Mouse (Mus musculus) megakaryocyte, adult 5-6 weeks (primary cell): ENCODE measurements around the gene Cox14. TPM values are rescaled to one million over a fixed set of nuclear protein-coding genes. Genes with fewer than 3 reads are reported as not detected.
A peak's percentile ranks its signal among the peaks of the same experiment; 100 is the strongest.
"Not testable (repeated sequence)": the region's sequence is repeated elsewhere in the genome, so short reads cannot be mapped to it uniquely, and the experiment has no call there.

Experiments
- ATAC-seq: 2 replicates; pipeline ENCODE4 v1.8.0; 2016; ENCODE audit warnings: mild to moderate bottlenecking, inconsistent platforms; ENCODE audit not compliant: poor library complexity, severe bottlenecking
- total RNA-seq, 2 experiments: library from RNA; stranded (forward) in 1 of 2; stranded (reverse) in 1 of 2; fragments of 153-499, 151-499 nt in 1 of 2; fragments of 221-1000, 200-1000 nt in 1 of 2; gene quantifications; 2 replicates each; pipeline versions ENCODE4 v1.2.3 to v1.2.4; 2015 to 2017

Cox14 gene
- total RNA-seq, 2 experiments from 2014 or later = 25.6 to 67.3 TPM

DNA sequence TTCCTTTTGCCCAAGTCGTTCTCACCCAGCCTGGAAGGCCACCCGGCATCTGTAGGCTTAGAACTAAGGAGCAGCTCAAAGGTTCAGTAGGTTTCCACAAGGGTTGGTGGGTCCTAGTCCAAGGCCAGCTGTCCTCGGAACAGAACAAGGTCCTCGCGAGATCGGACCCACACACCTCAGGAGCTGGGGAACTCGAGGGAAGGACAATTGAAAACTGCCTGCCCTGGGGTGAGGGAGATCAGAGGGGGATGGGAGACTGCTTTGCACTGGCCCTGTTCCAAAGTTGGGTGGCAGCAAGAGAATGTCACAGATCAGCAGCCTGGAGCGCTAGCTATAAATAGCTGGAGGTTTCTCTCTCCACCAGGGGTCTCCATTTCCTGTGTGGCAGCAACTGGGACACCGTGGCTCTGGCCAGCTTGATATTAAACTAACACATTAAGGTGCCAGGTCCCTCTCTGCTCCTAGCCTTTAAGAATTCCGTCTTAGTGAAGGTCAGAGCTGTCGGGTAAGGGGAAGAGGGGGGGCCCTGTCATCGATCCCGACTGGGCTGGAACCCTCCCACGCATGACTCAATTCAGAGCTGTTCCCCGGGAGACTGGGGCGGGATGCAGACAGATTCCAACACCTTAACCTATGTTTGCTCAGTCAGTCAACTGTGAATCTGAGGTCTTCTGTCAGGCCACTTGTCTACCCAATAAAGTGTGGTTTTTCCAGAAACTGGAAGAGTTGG is 961 bp upstream of the Cox14 start:
- no peak for ATAC-seq

GRCm38 (mm10) chr15:99726549-99726948 is 1.1 kb downstream of the Cox14 start:
- no peak for ATAC-seq

- ATAC-seq = not testable (repeated sequence)
Observed at GRCm38 (mm10) chr15:99727039-99727438, 1.6 kb downstream of the Cox14 start.

GRCm38 (mm10) chr15:99727525-99727924 is 2.1 kb downstream of the Cox14 start:
- no peak for ATAC-seq

GRCm38 (mm10) chr15:99728211-99728610 is 2.8 kb downstream of the Cox14 start:
- ATAC-seq = no peak

DNA sequence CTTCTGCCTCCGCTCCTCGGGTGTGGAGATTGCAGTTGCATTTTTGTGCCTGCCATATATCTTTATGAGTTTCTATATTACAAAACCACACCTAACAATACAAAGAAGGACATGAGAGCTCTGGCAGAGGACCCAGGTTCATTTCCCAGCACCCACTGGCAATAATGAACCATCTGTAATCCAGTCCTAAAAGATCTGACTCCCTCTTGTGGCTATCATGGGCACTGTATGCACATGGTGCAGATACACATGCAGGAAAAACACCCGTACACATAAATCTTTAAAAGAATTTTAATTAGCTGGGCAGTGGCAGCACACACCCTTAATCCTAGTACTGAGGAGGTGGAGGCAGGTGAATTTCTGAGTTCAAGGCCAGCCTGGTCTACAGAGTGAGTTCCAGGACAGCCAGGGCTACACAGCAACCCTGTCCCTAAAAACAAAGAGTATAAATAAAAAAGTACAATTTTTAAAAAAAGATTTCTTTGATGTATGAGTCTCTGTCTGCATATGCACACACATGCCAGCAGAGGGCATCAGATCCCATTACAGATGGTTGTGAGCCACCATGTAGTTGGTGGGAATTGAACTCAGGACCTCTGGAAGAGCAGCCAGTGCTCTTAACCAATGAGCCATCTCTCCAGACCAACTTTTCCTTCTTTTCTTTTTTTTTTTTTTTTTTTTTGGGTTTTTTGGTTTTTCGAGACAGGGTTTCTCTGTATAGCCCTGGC is 3.8 kb downstream of the Cox14 start:
- ATAC-seq = no peak

GRCm38 (mm10) chr15:99731167-99731566 is 5.7 kb downstream of the Cox14 start:
- no peak for ATAC-seq

DNA sequence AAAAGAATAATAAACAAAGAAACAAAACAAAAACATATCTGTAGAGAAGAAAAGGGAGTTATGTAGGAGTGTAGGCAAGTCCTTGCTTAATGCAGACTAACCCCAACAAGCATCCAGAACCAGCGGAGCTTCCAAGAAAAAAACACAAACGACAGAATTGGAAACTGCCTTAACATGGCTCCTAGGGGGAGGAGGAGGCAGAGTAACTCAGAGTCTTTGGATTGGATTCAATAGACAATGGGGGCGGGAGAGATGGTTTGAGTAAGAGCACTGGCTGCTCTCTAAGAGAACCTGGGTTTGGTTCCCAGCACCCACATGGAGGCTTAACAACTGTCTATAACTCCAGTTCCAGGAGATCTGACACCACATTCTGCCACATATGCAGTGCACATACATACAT is 6.3 kb downstream of the Cox14 start:
- no peak for ATAC-seq

DNA sequence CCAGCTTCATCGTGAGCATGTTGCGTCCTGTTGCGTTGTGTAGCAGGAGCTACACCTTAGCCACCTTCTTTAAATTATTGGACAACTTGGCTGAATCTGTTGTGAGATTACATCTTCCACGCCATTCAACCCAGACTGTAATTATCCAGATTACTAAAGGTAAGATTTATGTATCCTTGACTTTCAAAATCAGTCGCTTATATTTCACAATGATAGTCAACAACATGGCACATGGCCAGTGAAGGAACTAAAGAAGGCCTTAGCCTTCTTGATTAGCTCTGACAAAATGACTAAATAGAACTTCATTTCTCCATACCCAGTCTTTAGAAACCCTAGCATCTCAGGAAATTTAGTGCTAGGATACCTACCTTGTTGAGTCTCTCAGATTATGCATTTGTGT is 7.8 kb downstream of the Cox14 start:
- no peak for ATAC-seq

DNA sequence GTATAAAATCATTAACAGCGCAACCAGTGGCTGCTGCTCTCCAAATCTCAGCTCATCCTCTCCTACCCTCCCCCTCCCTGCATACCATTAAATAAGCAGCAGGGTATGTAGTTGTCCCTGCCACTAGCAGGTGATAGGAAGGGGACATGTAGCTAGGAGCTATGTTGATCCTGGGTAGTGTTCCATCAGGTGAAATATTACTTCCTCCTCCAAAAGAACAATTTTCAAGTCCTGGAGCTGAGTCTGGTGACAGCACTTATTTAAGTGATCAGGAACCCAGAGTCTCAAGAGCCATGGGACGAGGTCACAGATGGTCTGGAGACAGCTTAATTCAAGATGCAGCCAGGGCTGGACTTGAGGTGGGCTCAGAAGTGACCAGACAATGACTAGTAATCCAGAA is 10.2 kb downstream of the Cox14 start:
- no peak for ATAC-seq

GRCm38 (mm10) chr15:99736675-99737074 is 11.3 kb downstream of the Cox14 start:
- ATAC-seq = no peak

DNA sequence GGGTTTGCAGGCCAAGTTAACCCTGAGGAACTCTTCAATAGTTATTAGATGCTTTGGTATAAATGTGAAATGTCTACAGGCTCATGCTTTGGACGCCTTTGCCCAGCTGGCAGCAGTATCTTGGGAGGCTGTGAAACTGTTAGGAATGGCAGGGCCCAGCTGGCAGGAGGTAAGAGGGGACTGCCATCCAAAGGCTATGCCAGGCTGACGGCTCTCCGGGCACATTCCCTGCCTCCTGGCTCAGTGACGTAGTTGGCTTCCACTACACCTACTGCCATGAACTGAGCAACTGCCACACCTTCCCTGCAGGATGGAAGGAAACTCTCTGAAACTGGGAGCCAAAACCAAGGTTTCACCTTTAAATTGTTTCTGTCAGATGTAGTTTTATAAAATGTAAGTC is 14.8 kb downstream of the Cox14 start:
- ATAC-seq = no peak

- no peak for ATAC-seq
Observed at GRCm38 (mm10) chr15:99754204-99754603, 28.8 kb downstream of the Cox14 start.

DNA sequence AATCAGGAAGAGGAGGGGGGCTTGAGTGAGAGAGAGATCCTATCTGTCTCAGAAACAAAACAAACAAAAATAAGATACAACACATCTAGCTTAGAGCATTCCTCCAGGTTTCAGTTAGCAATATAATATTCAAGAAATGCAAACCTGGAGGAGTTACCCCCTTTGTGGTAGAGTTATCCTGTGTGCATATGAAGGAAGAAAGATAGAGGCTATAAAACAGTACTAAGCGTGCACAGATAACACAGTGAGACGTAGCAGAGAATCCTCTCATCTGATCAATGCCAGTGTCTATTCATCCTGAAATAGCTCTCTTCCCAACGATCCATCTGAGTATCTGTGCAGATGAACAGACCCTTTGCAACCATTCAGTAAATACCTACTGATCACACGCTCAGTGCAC is 42.0 kb downstream of the Cox14 start:
- ATAC-seq = no peak

GRCm38 (mm10) chr15:99768761-99769160 is 43.3 kb downstream of the Cox14 start:
- ATAC-seq = no peak

- ATAC-seq = no peak
Observed at GRCm38 (mm10) chr15:99771004-99771500, 45.6 kb downstream of the Cox14 start.

DNA sequence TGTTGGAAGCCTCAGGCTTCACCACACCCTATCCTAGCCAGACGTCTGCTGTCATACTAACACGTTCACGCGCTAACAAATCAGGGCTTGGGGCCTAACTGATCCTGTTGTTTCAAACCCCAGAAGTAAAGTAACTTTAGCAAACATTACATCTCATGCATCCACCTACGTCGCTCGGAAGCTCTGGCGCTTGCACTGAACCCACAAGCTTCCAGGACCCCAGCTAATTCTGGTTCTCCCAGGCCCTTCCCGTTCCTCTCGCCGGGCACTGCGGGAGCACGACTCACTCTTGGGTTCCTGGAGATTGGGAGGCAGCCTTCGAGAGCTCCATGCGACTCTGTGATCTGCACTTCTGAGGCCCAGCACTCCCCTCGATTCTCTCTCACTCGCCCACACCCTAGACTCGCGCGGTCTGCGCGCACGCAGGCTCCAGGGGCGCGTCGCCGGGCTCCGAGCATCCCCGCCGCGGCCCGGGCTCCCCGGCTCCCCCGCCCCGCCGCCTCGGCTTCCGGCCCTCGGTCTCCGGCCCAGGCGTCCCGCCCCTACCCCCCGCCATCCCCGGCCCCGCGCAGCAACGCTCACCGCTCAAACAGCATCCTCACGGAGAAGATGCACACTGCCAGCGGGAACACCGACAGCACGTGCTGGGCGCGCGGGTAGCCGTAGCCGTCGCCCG is 46.3 kb downstream of the Cox14 start:
- ATAC-seq = peak; percentile 43

DNA sequence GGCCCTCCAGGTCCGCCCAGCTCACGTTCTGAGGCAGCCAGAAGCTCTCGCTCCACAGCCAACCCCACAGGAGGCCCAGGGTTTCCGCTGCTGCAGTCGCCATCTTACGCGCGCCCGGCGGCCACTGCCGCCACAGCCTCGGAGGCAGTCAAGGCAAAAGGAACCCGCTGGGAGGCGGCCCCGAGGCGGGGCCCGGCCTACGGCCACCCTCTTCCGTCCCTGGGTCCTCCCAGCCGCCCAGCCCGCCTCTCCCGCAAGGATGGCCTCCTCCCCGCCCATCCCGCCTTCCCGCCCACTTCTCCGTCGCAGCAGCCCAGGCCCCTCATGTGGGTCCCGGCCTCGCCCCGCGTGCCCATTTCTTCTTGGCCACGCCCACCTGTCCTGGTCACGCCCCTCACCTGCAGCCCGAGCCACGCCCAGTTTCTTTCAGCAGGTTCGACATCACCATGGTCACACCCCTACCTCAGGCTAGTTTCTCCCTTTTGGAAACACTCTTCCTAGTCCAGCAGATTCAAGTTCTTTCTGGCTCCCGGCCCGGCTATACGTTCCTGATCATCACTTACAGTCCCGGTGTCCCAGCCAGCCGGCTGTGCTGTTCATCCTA is 47.0 kb downstream of the Cox14 start:
- ATAC-seq = peak; percentile 94

- not testable (repeated sequence) for ATAC-seq
Observed at GRCm38 (mm10) chr15:99772881-99772924, 47.3 kb downstream of the Cox14 start, which contains the start of gene Cers5. Gene Cers5 (minus strand): TSS chr15:99772885.

DNA sequence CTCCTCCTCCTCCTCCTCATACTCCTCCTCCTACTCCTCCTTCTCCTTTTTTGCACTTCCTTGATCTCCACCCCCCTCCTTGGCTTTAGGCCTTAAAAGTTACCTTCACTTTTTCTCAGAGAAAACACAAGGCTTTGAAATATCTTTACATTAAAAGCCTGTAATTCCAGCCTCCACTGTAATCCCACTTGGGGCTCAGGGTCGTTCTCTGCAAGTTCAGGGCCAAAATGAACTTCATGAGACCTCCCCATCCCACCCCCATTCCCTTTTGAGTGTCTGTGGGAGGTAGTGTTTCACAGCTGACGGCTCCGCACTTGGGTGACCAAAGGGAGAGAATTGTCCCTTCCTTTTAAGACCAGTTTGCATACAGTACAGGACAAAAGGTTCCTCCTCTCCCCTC is 47.5 kb downstream of the Cox14 start:
- no peak for ATAC-seq
